Mouse (Mus musculus) liver, adult 2 months (tissue): ENCODE measurements around the gene Parva.

Experiments
- CTCF ChIP-seq: fragments of 200-500 bp; IDR thresholded peaks from 2 replicates; pipeline ENCODE4 v1.5.1; 2011; ENCODE audit warnings: low read depth, low read length, control low read depth
- POLR2A ChIP-seq: fragments of 200-500 bp; IDR thresholded peaks from 2 replicates; pipeline ENCODE4 v1.6.1; 2011; ENCODE audit warnings: low read length, control low read depth; ENCODE audit not compliant: insufficient read depth; ENCODE audit errors: extremely low read depth

DNA sequence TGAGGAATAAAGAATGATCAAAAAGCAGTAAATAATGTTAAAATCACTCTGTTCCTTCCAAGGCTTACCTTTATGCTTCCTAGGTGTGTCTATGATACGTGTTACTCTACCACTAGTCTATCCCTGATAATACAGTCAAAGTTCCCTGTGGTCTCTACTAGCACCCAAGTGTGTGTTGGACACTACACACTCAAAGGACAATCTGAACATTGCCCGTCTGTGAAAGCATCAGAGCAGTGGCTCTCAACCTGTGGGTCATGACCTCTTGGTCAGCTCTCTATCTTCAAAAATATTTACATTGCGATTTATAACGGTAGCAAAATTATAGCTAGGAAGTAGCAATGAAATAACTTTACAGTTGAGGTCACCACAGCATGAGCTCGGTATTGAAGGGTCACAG is 39.4 kb upstream of the Parva start:
- no peak for TF ChIP-seq CTCF
- TF ChIP-seq POLR2A, result no peak
